Mouse (Mus musculus) MN1 (cell line): Measurements from ENCODE around the gene Sim2.

Experiments
- DNase-seq: peaks from one replicate; pipeline ENCODE4 v3.0.0-alpha.2; 2016; ENCODE audit warnings: low spot score

Sim2 gene

DNA sequence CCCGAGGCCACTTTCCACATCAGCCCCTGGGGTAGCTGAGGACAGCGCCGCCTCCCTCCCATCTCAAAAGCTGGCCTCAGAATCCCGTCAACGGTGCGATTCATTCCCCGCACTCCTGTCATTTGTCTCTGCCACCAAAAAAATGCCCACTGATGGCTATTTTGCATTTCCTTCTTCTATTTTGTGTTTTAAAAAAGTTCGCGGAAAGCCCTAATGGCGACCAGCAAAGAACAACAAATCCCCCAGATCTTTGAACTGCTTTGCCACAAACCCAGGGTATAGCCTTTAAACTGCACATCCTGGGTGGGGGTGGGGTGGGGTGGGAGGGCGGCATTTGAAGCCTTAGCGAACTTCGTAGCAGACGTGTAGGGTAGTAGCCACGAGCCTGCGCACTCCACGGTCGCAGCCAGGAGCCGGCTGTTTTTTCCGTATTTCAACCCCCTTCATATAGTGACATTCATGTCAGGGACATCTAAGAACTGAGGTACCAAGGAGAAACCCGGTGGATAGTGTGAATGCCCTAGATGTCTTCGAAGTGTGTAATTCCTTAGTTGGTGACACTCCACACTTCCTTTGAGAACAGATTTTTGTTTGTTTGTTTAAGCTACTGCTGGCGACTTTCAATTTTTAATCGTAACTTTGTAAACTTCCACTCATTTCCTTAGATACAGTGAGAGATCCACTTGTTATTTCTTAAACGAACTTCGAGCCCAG, 10.5 kb downstream of the Sim2 start:
- no peak for DNase-seq

DNA sequence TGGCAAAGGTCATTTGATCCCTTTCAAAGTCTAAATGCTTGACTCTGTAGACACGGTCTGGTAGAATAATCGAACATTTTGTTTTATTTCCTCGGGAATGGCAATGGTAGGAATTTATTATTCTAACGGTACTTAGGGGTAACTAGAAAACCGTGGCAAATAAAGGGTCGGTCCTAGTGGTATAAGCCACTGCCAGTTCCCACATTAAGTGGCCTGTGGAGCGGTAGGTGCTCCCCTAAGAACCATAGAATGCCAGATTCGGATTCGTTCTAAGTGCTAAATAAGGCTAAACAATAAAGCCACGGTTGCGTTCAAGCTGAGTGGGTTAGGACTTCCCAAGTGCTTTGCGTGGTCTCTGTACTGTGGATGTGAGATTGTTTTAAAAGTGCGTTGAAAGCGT, 11.7 kb downstream of the Sim2 start:
- DNase-seq: no peak

DNA sequence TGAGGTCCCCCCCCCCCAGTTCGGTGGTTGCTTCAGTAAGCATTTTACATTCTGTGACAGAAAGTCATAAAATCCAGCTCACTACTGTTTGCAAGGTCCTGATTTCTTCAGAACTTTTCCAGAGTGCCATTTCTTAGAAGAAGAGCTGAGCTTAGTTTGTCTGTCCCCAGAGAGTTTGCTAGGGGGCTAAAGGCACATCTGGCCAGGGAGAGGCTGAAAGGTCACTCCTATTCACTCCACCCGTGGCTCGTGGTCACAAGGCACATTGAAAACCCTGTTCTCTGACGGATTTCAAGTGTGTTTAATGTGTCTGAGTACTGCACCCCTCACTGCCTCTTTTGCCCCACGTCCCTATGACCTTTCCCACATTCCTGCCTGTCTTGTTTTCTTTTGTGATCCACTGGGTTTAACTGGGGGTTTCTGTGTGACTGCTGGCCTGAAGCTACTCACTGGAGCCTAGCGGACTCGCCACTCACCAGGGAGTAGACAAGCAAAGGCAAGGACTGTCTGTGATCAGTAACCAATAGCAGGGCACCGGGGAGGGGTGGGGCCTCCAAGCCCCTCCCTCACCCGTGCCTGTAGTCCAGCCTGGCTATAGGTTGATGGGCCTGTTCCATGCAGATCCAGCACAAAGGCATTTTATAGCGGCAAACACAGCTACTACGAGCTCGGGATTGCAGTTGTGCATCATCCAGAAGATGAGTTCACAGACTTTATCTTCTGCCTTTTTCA, 13.2 kb downstream of the Sim2 start:
- no peak for DNase-seq

DNA sequence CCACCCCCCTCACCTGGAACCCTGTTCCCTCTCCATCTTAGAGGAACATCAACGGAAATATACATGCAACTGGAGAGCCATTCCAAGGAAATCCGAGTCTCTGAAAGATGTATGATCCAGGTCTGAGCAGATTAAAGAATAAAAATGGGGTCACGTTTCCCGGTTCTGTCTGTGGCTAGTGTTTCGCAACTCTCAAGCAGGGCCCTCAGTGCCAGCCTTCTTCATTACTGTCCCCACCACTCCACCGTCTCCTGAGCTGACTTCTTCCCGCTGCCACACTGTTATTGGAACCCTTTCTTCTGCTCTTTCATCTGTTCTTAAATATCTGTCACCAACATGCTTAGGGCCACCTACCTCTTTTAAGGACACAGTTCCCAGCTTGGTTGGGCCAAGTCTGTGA, 28.4 kb downstream of the Sim2 start:
- no peak for DNase-seq

DNA sequence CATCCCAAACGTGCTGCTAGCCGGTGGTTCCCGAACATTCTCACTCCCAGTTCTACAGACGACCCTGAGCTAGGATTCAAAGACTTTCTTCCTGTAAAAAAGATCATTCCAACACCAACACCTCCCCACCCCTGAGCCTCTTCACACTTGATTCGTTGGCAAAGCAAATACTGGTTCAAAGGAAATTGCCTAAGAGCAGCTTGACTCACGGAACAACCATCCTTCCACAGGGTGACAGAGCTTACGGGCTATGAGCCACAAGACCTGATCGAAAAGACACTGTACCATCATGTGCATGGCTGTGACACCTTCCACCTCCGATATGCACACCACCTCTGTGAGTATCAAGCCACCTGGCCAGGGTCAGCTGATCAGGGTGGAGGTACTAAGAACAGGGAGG, 30.0 kb downstream of the Sim2 start:
- no peak for DNase-seq

DNA sequence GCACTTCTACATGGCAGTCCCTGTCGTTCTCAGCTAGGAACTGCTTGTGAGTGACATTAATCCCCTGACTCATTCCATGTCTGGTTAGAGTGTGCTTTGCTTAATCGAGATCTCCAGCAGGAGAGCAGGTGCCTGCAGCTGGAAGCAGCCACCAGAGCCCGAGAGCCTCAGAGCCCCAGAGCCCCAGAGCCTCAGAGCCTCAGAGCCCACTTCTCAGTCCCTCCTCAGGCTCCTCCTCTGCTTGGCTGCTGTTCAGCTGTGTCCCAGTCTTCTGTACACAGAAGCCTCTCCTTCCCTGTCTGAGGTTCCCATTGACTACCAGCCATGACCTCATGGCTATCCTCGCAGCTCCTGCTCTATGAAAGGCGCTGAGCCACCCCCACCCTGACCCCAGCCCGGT, 32.6 kb downstream of the Sim2 start:
- peak; percentile 34 for DNase-seq

DNA sequence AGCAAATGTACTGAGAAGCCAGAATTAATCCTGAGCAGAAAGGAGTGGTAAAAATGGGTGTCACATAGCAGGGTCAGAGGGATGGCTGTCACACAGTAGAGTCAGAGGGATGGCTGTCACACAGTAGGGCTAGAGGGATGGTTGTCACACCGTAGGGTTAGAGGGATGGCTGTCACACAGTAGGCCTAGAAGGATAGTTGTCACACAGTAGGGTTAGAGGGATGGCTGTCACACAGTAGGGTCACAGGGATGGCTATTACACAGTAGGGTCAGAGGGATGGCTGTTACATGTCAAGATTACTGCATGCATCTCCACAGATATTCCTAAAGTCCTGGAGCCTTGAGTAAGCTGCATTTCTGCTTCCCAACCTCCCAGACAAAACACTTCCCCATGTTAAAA, 33.7 kb downstream of the Sim2 start:
- no peak for DNase-seq

DNA sequence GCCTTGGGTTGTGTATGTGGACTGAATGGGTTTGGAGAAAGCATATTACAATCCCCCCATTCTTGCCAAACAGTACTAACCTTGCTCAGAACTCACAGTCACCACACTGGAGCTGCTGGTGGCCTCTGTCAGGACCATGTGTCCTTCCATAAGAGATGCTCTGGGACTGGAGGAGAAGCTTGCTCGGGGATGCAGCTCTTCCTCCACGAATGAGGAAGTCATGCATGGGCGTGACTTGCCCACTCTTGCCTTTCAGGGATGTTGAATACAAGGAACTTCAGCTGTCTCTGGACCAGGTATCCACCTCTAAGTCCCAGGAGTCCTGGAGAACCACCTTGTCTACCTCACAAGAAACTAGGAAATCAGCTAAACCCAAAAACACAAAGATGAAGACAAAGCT, 37.6 kb downstream of the Sim2 start:
- DNase-seq: no peak

DNA sequence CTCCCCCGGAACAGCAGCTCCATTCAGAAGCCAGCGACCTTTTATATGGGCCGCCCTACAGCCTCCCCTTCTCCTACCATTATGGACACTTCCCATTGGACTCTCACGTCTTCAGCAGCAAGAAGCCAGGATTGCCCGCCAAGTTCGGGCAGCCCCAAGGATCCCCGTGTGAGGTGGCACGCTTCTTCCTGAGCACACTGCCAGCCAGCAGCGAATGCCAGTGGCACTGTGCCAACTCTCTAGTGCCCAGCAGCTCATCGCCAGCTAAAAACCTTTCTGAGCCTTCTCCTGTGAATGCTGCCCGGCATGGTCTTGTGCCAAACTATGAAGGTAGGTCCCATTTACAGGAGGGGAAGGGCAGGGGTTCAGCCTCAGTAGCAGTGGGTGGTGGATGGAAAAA, 38.5 kb downstream of the Sim2 start:
- peak; percentile 63 for DNase-seq

DNA sequence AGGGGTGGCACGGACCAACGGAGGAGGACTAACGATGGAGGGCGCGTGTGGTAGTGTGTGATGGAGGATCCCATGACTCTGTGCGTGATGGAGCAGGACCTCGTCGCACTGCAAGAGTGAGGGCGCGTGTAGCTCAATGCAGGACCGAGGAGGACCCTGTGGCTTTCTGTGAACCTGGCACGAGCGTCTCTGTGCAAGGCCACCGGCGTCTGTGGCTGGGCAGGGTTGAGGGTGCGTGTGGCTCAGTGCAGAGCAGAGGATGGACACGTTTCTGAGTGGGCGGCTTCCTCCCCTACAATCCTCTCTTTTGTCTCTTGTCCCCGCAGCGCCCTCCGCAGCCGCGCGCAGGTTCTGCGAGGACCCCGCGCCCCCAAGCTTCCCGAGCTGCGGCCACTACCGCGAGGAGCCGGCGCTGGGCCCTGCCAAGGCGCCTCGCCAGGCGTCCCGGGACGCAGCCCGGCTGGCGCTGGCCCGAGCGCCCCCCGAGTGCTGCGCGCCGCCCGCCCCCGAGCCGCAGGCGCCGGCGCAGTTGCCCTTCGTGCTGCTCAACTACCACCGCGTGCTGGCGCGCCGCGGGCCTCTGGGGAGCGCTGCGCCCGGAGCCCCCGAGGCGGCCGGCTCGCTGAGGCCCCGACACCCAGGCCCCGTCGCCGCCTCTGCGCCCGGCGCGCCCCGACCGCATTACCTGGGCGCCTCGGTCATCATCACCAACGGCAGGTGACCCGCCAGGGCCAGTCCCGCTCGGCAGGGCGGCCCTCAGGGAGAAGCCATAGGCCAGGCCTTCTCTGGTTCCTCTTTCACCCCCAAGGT, 40.6 kb downstream of the Sim2 start:
- DNase-seq: no peak

DNA sequence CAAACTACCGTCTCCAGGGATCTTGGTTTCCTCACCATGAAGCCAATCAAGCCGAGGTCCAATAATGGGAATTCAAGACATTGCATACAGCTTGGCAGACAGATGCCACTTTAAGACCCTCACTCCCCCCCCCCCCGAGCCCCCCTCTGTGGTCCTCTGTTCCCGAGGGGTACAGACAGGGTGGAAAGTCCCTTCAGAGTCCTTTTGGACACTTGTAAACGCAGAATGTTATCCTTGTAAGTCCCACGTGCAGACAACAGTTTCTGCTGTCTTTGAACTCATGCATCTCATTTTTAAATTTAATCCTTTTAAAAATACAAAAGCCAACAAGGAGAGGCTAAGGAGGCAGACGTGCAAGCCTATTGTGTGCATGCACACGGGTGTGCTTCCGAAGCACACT, 41.5 kb downstream of the Sim2 start:
- DNase-seq: no peak

DNA sequence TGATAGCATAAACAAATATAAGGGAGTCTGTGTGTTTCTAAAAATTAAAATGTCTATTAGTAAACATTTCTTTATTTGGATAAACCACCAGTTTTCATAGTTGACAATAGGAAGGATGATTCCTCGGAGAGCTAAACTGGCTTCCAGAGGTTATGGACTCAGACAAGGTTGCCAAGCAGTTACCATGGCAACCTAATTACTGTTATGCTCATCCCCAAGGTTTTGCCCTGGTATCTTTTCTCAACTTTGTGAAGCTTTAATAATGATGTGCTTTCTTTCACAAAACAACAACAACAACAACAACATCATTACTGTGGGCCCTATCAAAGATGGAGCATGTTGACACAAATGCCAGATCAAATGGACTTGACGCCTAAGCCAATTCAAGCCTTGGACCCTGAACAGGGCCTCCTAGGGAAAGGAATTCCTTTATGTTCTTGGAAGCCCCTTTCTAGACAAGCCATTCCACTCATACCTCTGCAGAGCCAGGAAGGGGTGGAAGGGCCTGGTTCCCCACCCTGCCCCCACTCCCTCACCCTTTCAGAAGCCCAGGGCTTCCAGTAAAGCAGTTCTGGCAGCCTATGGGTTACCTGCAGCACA, 43.6 kb downstream of the Sim2 start:
- DNase-seq: no peak

DNA sequence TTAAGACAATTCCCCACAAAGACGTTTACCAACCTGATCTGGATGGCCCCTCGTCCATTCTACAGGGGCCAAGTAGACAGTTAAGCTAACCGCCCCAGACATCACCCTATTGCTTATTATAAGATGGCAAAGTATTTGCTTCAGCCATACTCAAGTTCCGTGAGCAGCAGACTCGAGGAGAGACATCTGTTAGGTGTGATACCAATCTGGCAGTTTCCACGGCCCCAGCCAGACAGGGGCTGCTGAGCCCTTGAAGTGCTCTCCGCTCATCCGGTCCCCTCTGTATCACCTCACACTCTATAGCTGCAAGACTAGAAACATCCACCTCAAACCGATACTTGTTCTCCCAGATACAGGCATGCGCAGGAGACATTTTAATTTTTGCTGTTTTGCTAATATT, 49.5 kb downstream of the Sim2 start:
- no peak for DNase-seq

DNA sequence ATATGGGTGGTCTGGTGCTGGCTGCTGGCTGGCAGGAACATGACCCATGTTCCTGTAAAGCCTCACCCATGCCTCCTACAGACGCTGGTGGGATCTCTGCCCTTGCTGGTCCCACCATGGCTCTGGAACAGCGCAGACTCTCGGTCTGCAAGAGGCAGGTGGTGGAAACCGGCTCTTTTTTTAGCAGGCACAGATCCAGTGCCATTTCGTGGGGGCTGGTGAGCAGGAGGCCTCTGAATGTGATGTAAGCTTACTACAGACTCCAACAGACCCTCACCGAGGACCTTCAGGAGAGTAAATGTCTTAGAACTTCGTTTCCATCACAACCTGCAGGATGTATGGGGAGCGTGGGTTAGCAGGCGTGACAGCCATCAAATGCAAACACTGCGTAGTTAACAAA, 56.0 kb downstream of the Sim2 start:
- DNase-seq: no peak

DNA sequence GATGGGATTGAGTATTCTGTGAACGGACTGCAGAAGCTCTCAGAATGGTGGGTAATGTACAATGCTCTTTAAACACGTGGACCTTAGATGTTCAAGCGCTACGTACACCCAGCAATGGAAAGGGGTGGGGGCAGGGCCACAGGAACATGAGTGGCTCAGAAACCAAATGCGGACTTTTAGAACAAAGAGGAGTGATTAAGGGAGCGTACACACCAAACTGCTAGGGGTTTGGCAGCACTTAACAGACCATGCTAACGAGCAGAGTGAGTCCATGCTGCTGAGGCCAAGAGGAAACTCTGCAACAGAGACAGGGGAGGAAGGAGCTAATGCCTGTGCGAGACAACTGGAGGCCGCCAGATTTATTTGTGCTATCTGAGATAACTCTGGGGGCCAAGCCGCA, 58.6 kb downstream of the Sim2 start:
- no peak for DNase-seq

DNA sequence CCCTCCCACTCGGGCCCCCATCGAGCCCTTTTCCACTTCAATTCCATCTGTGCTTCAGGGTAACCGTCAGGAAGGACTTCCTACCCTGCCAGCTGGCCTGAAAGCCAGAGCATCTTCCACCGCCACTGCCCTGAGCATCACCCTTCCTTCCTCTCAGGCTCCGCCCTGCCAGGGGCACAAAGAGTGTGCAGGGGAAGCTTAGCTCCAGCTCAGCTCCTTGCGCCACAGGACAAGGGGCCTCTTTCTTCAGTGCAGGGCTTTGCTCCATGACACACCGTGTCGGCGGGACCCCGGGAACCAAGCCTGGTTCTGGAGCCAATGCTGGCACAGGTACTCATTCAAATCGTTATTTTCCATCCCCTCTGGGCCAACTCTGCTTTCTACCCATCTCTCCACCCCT, 63.4 kb downstream of the Sim2 start:
- no peak for DNase-seq

DNA sequence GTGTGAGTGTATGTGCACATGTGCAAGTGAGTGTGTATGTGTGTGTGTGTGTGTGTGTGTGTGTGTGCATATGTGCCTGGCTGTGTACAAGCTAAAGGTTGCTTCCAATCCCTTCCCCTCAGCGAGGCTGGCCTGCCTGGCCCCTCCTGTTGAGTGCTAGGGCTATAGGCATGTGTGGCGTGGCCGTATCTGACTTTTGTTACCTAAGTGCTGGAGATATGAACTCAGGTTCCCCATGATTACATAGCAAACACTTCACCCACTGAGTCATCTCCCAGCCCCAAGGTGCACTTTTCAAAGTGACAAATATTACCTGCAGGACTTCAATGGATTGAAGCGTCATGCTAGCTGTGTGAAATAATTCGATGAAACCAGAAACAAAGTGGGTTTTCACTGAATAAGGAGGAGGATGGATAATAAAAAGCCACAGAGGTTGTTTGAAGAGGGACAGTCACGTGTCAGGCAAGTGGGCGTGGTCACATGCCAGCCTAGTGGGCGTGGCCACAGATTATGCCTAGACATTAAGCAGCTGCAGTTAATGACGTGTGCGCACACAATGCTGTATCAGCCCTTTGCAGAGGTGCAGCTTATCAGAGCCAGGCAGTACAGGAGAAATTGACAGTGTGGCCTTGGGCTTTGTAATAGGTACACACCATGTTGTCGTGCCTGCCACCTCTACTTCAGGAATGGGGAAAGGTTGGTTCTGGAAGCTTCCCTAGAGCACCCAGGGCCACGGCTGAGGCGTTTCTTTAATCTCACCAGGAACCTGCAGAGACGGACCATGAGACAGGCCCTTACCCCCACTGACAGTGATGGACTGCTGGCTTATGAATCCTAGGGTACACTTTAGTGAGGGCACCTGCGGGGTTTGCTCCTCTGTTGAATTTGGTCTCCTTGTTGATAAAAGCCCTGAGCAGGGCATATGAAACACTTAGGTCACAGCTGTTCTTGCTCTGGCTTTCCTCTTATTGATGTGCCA, 65.7 kb downstream of the Sim2 start:
- no peak for DNase-seq

DNA sequence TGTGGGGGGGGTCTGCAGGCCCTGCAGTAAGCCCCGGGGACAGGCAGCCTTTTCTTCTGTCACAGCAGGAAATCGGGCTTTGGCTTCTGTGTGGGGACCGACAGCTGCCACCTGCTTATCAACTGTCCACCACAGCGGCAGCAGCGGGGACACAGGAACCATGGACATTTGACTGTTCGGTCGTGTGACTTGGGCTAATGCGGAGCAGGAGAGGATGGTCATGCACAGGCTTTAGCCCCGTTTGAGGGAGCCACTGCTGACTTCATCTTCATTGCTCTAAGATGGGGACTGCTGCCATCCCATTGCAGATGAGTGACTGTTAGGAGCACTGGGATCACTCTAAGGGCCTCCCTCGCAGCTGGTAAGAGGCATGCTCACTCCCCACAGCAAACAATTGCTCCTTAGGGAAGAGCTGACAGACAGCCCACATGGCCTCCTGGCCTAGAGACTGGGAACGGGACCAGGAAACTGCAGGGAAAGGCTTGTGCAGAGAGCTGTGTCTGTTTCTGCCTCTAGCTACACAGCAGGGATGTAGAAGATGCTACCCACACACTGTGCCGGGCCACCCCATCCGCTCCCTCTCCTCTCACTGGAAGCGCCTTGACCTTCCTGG, 70.4 kb downstream of the Sim2 start:
- DNase-seq: peak; percentile 58

DNA sequence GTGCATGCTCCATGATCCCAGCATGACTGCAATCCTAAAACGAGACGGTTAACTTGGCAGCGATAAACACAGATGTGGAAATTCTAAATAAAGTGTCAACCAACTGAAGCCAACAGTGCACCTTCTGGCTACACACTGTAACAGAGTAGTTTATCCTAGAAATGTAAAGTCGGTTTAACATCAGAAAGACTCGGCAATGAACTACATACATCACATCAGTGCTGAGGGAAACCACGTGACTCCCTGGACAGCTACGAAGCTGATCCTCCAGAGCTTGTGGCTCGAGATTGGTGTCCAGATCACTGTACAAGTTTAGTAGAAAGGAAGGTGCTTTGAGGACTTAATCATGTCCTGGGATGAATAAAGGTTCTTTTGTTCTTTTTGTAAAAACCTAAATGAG, 73.1 kb downstream of the Sim2 start:
- no peak for DNase-seq

DNA sequence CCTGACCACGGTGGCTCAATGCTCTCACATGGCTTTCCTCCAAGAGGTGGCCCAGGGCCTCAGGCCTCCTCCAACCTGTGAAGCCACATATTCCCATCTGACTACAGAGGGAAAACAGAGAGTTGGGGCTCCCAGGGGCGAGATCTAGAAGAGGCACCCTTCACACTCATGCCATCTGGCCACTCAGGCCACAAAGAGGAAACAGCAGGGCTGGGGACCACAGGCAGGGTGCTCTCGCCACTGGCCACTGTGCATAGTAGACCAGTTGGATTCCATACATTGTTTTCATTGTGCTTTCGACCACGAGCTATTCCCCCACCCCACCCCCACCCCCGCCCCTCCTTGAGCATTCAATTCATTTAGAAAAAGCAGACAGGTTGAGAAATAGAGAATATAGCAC, 77.3 kb downstream of the Sim2 start:
- no peak for DNase-seq

DNA sequence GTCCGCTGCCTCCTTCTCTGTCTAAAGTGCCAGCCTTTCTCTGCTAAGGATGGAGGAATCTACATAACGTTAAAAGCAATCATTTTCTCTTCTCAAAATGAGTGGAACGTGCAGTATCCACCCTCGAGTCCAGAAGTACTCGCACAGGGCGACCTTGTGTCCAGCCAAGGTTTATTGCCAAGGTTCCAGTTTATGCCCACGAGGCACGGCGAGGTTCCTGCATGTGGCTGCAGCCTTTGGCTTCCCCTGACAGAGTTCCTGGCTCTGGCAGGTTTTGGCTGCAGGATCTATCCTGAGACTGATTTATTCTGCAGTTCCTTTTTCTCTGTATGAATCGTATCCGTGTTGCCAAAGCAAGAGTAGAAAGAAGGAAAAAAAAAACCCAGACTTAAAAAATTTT, 78.3 kb downstream of the Sim2 start:
- DNase-seq: no peak
